Mouse (Mus musculus): ENCODE results near the gene Flrt3. TPM values are rescaled to one million over a fixed set of nuclear protein-coding genes. Genes with fewer than 3 reads are reported as not detected.

The Flrt3 gene
- polyA plus RNA-seq (2016; fragmentation: Nextera tagmentation; extraction: Ambion mirVana): 65.3 and 84.9 TPM in 2 replicates

DNA sequence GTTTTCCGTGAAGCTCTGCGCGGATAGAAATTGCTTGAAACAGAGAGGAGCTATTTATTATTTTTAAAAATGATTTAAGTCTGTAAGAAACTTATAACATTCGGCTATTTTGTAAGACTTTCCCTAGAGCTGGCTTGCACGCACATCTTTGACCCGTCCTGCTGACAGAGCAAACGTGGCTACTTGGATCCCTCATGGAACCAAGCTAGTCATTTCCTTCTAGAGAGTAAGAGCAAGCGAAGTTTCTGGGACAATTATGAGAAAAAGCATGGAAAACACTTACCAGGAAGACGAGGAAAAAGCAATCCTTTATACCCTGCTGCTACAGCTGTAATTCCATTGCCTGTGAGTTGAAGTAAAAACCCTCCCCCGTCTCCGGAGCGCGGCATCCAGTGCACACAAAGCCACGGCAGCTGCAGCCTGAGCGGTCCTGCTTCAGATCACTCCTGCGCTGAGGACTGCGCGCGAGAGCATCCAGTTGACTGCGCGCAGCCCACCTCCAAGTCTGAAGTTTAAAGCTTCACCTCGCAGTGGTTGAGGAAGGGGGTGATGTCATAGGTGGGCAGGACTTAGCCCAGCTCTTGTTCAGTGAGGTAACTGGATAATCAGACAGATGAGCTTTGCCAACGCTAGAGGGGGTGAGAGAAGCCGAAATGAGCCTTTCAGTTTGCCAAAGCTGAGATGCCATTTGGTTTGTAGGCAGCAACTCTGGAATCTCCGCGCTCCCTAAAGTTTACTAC, at the start of gene Flrt3:
TSS of gene Flrt3 (minus strand) at position 507 of the 740 bp plus-strand sequence.
- 1% methylated on average over 26 of the region's 26 CpGs for WGBS
- peak; percentile 96 for ATAC-seq (ENCODE audit: low FRiP score, low read depth)
- no peaks in the 10 kb centered on the region for H3K27me3 ChIP-seq

GRCm38 (mm10) chr2:140717407-140717806, 46.1 kb upstream of the Flrt3 start:
- H3K27me3 ChIP-seq: no peaks in the 10 kb centered on the region
- no peaks in the 10 kb centered on the region for H3K4me1 ChIP-seq
- H3K36me3 ChIP-seq: no peaks in the 10 kb centered on the region
- no peaks in the 10 kb centered on the region for H3K9me3 ChIP-seq
- no peak overlapping the region for H3K9ac ChIP-seq (replicated peaks)
- no peak for ATAC-seq (ENCODE audit: low FRiP score, low read depth)
- 81% methylated on average over 9 of the region's 9 CpGs for WGBS
- H3K4me3 ChIP-seq: no peak overlapping the region
- no peak overlapping the region for H3K27ac ChIP-seq (replicated peaks)
- H3K4me2 ChIP-seq (replicated peaks): no peak overlapping the region

More for the DNA sequence above, at the start of gene Flrt3:
- H3K9me3 ChIP-seq: no peaks in the 10 kb centered on the region
- H3K4me1 ChIP-seq: peaks cover 12% of the 10 kb centered on the region
- H3K9ac ChIP-seq (replicated peaks): peak within 1 kb of the TSS; percentile 77
- H3K36me3 ChIP-seq: no peaks in the 10 kb centered on the region
- peak within 1 kb of the TSS; percentile 62 for H3K4me2 ChIP-seq (replicated peaks)
- H3K4me3 ChIP-seq: peak within 1 kb of the TSS; percentile 67
- H3K27ac ChIP-seq (replicated peaks): peak within 1 kb of the TSS; percentile 92

GRCm38 (mm10) chr2:140715822-140716221, 44.6 kb upstream of the Flrt3 start:
- Histone ChIP-seq H3K27me3 (no peaks in the 10 kb centered on the region), H3K4me1 (no peaks in the 10 kb centered on the region), H3K4me3 (no peak overlapping the region), H3K9ac (replicated peaks) (no peak overlapping the region), H3K36me3 (no peaks in the 10 kb centered on the region), H3K27ac (replicated peaks) (no peak overlapping the region), H3K9me3 (no peaks in the 10 kb centered on the region), H3K4me2 (replicated peaks) (no peak overlapping the region)
- WGBS: 89% methylated on average over 4 of the region's 4 CpGs
- ATAC-seq (ENCODE audit: low FRiP score, low read depth): no peak

DNA sequence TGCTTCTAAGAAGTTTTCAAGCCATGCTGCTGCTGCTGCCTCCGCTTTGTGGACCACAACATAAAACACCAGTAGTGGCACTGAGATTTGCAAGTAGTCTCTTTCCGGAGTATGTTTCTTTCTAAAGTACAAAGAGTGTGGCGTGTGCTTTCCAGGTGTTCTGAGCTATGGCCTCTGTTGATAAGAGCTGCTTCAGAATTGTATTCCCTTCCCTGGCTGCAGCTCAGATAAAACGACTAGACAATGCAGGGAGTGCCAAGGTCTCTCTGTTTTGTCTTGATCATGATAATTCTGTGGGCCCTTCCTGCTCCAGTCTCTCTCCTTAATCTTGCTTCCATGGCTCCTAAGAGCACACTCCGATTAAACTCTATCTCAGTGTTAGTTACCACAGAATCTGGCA, 36.3 kb upstream of the Flrt3 start:
- no peak overlapping the region for H3K4me2 ChIP-seq (replicated peaks)
- H3K9me3 ChIP-seq: no peaks in the 10 kb centered on the region
- peaks cover 23% of the 10 kb centered on the region for H3K4me1 ChIP-seq
- 80% methylated on average over 5 of the region's 5 CpGs for WGBS
- H3K4me3 ChIP-seq: no peak overlapping the region
- no peak overlapping the region for H3K9ac ChIP-seq (replicated peaks)
- H3K27me3 ChIP-seq: no peaks in the 10 kb centered on the region
- ATAC-seq (ENCODE audit: low FRiP score, low read depth): no peak
- no peak overlapping the region for H3K27ac ChIP-seq (replicated peaks)
- H3K36me3 ChIP-seq: no peaks in the 10 kb centered on the region

GRCm38 (mm10) chr2:140705278-140705677, 34.0 kb upstream of the Flrt3 start:
- peak; percentile 78 for ATAC-seq (ENCODE audit: low FRiP score, low read depth)
- 4% methylated on average over 2 of the region's 2 CpGs for WGBS

DNA sequence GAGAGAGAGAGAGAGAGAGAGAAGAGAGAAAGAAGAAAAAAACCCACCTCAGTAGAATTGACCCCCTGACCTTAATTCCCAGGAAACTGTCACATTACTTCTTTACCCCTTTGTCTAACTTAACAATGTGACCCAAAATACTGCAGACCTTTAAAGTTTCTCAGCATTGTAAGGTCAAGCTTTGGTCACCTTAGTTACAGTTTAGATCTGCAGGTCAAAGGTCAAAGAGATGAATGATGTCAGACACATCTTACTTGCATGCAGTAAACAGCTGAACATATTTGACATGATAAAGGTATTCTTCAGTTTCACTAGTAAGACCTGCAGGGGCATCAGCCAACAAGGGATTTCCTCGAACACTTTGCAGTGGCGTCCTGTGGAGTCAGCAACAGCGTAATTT, 32.9 kb upstream of the Flrt3 start:
- ATAC-seq (ENCODE audit: low FRiP score, low read depth): no peak; the same call in 1 of the 2 replicates
- Histone ChIP-seq H3K27me3 (no peaks in the 10 kb centered on the region; the same call in 1 of the 2 replicates), H3K4me1 (peaks cover 29% of the 10 kb centered on the region), H3K9ac (replicated peaks) (no peak overlapping the region), H3K36me3 (no peaks in the 10 kb centered on the region), H3K27ac (replicated peaks) (no peak overlapping the region), H3K4me3 (no peak overlapping the region), H3K4me2 (replicated peaks) (no peak overlapping the region), H3K9me3 (no peaks in the 10 kb centered on the region)
- 6% methylated on average over 3 of the region's 3 CpGs for WGBS

More at GRCm38 (mm10) chr2:140705278-140705677, 34.0 kb upstream of the Flrt3 start:
- Histone ChIP-seq H3K27me3 (no peaks in the 10 kb centered on the region; the same call in 1 of the 2 replicates), H3K9me3 (no peaks in the 10 kb centered on the region), H3K27ac (replicated peaks) (peak overlapping the region; percentile 52; the same call in 1 of the 2 replicates), H3K4me1 (peaks cover 23% of the 10 kb centered on the region), H3K36me3 (no peaks in the 10 kb centered on the region), H3K4me3 (no peak overlapping the region), H3K4me2 (replicated peaks) (no peak overlapping the region), H3K9ac (replicated peaks) (no peak overlapping the region)

DNA sequence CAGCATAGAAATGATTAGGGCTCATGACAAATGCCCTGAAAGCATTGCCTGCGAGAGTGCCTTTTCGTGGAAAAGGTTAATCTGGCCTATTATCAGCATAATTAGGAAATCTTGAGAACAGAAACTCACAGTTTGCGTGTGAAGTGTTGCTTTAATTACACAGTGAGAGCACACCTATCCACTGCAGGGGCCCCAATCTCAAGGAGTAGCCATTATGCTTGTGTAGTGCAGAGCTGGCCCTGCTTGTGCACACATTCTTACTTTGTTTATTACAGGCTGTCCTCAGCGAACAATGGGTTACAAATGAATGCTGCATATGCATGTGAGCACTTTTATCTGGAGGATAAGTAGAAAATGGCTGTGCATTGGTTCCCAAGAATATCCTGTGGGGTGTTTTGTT, 32.1 kb upstream of the Flrt3 start:
- ATAC-seq (ENCODE audit: low FRiP score, low read depth): no peak; the same call in 1 of the 2 replicates
- no peak overlapping the region for H3K4me3 ChIP-seq
- no peak overlapping the region for H3K4me2 ChIP-seq (replicated peaks)
- H3K27ac ChIP-seq (replicated peaks): no peak overlapping the region
- no peaks in the 10 kb centered on the region for H3K36me3 ChIP-seq
- H3K9ac ChIP-seq (replicated peaks): no peak overlapping the region
- no peaks in the 10 kb centered on the region; the same call in 1 of the 2 replicates for H3K27me3 ChIP-seq
- H3K4me1 ChIP-seq: peaks cover 34% of the 10 kb centered on the region
- H3K9me3 ChIP-seq: no peaks in the 10 kb centered on the region
- 18% methylated on average over 4 of the region's 4 CpGs for WGBS

DNA sequence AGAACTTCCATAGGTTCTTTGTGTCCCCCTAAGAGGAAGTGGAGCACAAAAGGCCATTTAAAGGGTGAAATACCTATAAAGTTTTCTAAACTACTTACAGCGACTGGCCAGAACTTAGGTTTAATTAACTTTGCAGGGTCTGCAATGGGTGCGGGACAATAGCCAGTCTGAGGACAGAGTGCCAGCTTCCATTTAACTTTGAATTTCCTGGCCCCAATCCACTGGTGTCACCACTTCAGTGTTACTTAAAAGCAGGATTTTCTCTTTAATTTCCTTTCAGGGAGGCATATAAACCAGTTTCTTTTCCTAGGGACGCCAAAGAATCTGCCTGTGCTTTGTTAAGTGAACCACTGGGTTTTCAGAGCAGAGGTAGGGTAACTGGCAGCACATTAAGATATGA, 27.3 kb upstream of the Flrt3 start:
- Histone ChIP-seq H3K9me3 (no peaks in the 10 kb centered on the region), H3K9ac (replicated peaks) (no peak overlapping the region), H3K36me3 (no peaks in the 10 kb centered on the region), H3K27ac (replicated peaks) (no peak overlapping the region), H3K4me1 (peaks cover 22% of the 10 kb centered on the region), H3K27me3 (no peaks in the 10 kb centered on the region; the same call in 1 of the 2 replicates), H3K4me3 (no peak overlapping the region), H3K4me2 (replicated peaks) (no peak overlapping the region)
- no peak for ATAC-seq (ENCODE audit: low FRiP score, low read depth)
- 9% methylated on average over 3 of the region's 3 CpGs for WGBS

DNA sequence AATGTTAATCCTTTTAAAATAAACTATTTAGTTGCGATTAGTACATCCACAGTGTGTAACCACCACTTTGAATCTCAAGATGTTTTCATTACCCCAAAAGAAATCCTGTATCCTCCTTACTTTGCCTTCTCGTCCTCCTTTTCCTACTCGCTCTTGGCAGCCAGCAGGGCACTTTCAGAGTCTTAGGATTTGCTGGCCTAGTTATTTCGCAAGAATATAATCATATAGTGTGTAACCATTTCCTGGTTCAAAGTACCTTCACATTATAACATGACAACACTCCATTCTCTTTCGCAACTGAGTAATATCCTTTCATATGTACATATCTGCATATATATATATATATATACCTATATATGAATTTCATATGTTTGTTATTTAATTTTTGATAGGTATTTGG, 22.6 kb upstream of the Flrt3 start:
- Histone ChIP-seq H3K36me3 (no peaks in the 10 kb centered on the region), H3K4me1 (peaks cover 11% of the 10 kb centered on the region), H3K4me3 (no peak overlapping the region), H3K9me3 (no peaks in the 10 kb centered on the region), H3K27me3 (no peaks in the 10 kb centered on the region), H3K27ac (replicated peaks) (no peak overlapping the region), H3K9ac (replicated peaks) (no peak overlapping the region), H3K4me2 (replicated peaks) (no peak overlapping the region)
- no peak for ATAC-seq (ENCODE audit: low FRiP score, low read depth)
- 89% methylated on average over 5 of the region's 5 CpGs for WGBS

DNA sequence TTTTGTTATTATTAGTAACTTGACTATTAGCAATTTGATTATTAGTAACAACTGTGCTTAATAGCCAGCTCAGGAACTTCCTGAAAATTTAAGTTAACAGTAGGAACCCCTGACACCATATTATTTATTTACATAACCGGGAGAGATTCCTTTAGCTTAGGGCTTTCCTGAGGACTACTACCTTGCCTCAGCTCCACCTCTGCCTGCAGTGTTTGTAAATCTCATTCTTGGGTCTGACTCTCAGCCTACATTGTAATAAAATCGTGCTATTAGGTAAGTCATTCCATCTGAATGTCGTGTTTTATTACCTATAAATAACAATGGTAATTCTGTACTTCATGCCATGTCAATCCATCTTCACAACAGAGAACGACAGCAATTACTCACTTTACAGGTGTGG, 21.2 kb upstream of the Flrt3 start:
- Histone ChIP-seq H3K4me3 (no peak overlapping the region), H3K9ac (replicated peaks) (no peak overlapping the region), H3K4me2 (replicated peaks) (no peak overlapping the region), H3K27ac (replicated peaks) (no peak overlapping the region), H3K9me3 (no peaks in the 10 kb centered on the region), H3K27me3 (no peaks in the 10 kb centered on the region), H3K36me3 (no peaks in the 10 kb centered on the region), H3K4me1 (0 out of 2 replicates have a peak, but pooled peaks cover 1% of the 10 kb centered on the region)
- no peak for ATAC-seq (ENCODE audit: low FRiP score, low read depth)
- WGBS: 80% methylated on average over 4 of the region's 4 CpGs

GRCm38 (mm10) chr2:140691403-140691802, 20.1 kb upstream of the Flrt3 start:
- Histone ChIP-seq H3K9ac (replicated peaks) (no peak overlapping the region), H3K27me3 (no peaks in the 10 kb centered on the region), H3K27ac (replicated peaks) (no peak overlapping the region), H3K9me3 (no peaks in the 10 kb centered on the region), H3K4me1 (no peaks in the 10 kb centered on the region), H3K4me3 (no peak overlapping the region), H3K36me3 (no peaks in the 10 kb centered on the region), H3K4me2 (replicated peaks) (no peak overlapping the region)
- WGBS: 92% methylated on average over 1 of the region's 1 CpGs
- no peak for ATAC-seq (ENCODE audit: low FRiP score, low read depth)

DNA sequence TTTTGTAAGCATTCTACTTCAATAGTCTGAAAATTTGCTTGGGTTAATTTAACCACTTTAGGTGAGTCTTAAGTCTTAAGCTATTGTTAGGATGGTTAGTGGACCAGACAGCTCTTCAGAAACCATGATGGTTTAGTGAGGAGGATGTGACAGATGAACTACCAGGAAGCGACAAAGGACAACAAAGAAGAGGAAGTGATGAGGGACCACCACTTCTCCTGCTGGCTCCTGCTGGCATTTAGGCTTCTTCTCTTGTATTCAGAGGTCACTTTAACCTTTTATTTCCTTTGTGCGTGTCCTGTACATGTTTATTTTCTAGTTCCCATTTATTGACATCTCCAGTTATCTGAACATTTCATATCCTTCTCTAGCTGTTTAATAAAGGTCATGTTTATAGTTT, 19.6 kb upstream of the Flrt3 start:
- no peak overlapping the region for H3K27ac ChIP-seq (replicated peaks)
- H3K9me3 ChIP-seq: no peaks in the 10 kb centered on the region
- no peak overlapping the region for H3K4me2 ChIP-seq (replicated peaks)
- no peaks in the 10 kb centered on the region for H3K36me3 ChIP-seq
- no peaks in the 10 kb centered on the region for H3K27me3 ChIP-seq
- no peaks in the 10 kb centered on the region for H3K4me1 ChIP-seq
- 86% methylated on average over 2 of the region's 2 CpGs for WGBS
- no peak overlapping the region for H3K9ac ChIP-seq (replicated peaks)
- no peak for ATAC-seq (ENCODE audit: low FRiP score, low read depth)
- H3K4me3 ChIP-seq: no peak overlapping the region
